Mouse (Mus musculus) liver, embryonic 14.5 days (tissue): Measurements from ENCODE around the gene Tnk1.

Experiments used
- CTCF ChIP-seq: IDR thresholded peaks from 2 replicates; pipeline ENCODE4 v1.5.1; 2016; ENCODE audit warnings: antibody characterized with exemption, low read depth, control low read depth
- EP300 ChIP-seq: IDR thresholded peaks from 2 replicates; pipeline ENCODE4 v1.6.1; 2016; ENCODE audit warnings: antibody characterized with exemption, low read depth

GRCm38 (mm10) chr11:69878952-69879351 is 20.4 kb upstream of the Tnk1 start:
- TF ChIP-seq CTCF (no peak), EP300 (peak; percentile 52; the same call in 1 of the 2 replicates)
